Mouse (Mus musculus) CH12.LX (cell line): ENCODE measurements around the gene Cd200r1. TPM values are rescaled to one million over a fixed set of nuclear protein-coding genes. Genes with fewer than 3 reads are reported as not detected.
"Not testable (repeated sequence)": the region's sequence is repeated elsewhere in the genome, so short reads cannot be mapped to it uniquely, and the experiment has no call there.

ENCODE experiments used
- DNase-seq: peaks from one replicate; pipeline ENCODE4 v3.0.0-alpha.2; 2013; ENCODE audit errors: extremely low read depth
- H3K27ac ChIP-seq: 2 replicates; pipeline ENCODE4 v1.5.1; 2012; ENCODE audit warnings: low read depth, mild to moderate bottlenecking, control low read depth, moderate library complexity; ENCODE audit not compliant: insufficient read depth
- H3K27me3 ChIP-seq: replicated peaks from 2 replicates; pipeline ENCODE3; 2012; ENCODE audit warnings: inconsistent platforms
- H3K36me3 ChIP-seq, 2 experiments: replicated peaks in 1 of 2; 2 replicates each; pipeline versions ENCODE3 to v1.6.1; 2012; ENCODE audit warnings: inconsistent platforms in 1 of 2, low read length in 1 of 2, mild to moderate bottlenecking in 1 of 2, mixed read lengths in 1 of 2, moderate library complexity in 1 of 2; ENCODE audit not compliant: control insufficient read depth in 1 of 2, insufficient read depth in 1 of 2
- H3K4me1 ChIP-seq, 2 experiments: 2 replicates each; pipeline ENCODE4 v1.6.1; 2012; ENCODE audit warnings: inconsistent platforms in 1 of 2, moderate library complexity in 1 of 2; ENCODE audit not compliant: insufficient read depth in 2 of 2, control insufficient read depth in 1 of 2
- H3K4me2 ChIP-seq: 2 replicates; pipeline ENCODE4 v1.6.1; 2012; ENCODE audit warnings: low read depth, mild to moderate bottlenecking, control low read depth; ENCODE audit not compliant: poor library complexity, insufficient read depth, severe bottlenecking
- H3K4me3 ChIP-seq, 3 experiments: fragments of 150-350 bp in 1 of 3; sonication (generic) in 1 of 3; replicated peaks in 1 of 3; 2 replicates each; pipeline versions ENCODE3 to v1.5.1; 2011 to 2012; ENCODE audit warnings: low read depth in 2 of 3, low read length in 2 of 3, mild to moderate bottlenecking in 2 of 3, moderate library complexity in 2 of 3, control low read depth in 1 of 3, improper control_type of control experiment in 1 of 3, inconsistent platforms in 1 of 3, mixed read lengths in 1 of 3; ENCODE audit not compliant: poor library complexity in 1 of 3
- H3K79me2 ChIP-seq: replicated peaks from 2 replicates; pipeline ENCODE4 v1.6.1; 2012; ENCODE audit warnings: mild to moderate bottlenecking, moderate library complexity; ENCODE audit not compliant: control insufficient read depth, poor library complexity, insufficient read depth, severe bottlenecking; ENCODE audit errors: extremely low read depth
- H3K9ac ChIP-seq: 2 replicates; pipeline ENCODE4 v1.6.1; 2012; ENCODE audit warnings: low read depth, mild to moderate bottlenecking, control low read depth, moderate library complexity; ENCODE audit not compliant: insufficient read depth
- H3K9me3 ChIP-seq: replicated peaks from 2 replicates; pipeline ENCODE3; 2012; ENCODE audit warnings: low read length, inconsistent platforms, mixed read lengths
- BHLHE40 ChIP-seq: IDR thresholded peaks from 2 replicates; pipeline ENCODE4 v1.6.1; 2011; ENCODE audit warnings: mild to moderate bottlenecking, low read depth, low read length, improper control_type of control experiment
- CHD1 ChIP-seq: IDR thresholded peaks from 2 replicates; pipeline ENCODE4 v1.6.1; 2012; ENCODE audit warnings: low read depth, low read length, improper control_type of control experiment, inconsistent platforms
- CTCF ChIP-seq, 2 experiments: IDR thresholded peaks in 1 of 2; conservative IDR thresholded peaks in 1 of 2; 2 replicates each; pipeline ENCODE4 v1.5.1; 2011 to 2012; ENCODE audit warnings: low read depth in 2 of 2, low read length in 2 of 2, improper control_type of control experiment in 1 of 2, inconsistent platforms in 1 of 2, mild to moderate bottlenecking in 1 of 2, moderate library complexity in 1 of 2
- E2F4 ChIP-seq: IDR thresholded peaks from 2 replicates; pipeline ENCODE4 v1.6.1; 2011; ENCODE audit warnings: low read depth, low read length, improper control_type of control experiment; ENCODE audit not compliant: insufficient replicate concordance
- ELF1 ChIP-seq: IDR thresholded peaks from 2 replicates; pipeline ENCODE4 v1.6.1; 2014; ENCODE audit warnings: low read depth, mild to moderate bottlenecking, inconsistent platforms, low read length, improper control_type of control experiment
- EP300 ChIP-seq: IDR thresholded peaks from 2 replicates; pipeline ENCODE4 v1.6.1; 2011; ENCODE audit warnings: low read length, improper control_type of control experiment
- ETS1 ChIP-seq: conservative IDR thresholded peaks from 2 replicates; pipeline ENCODE4 v1.6.1; 2012; ENCODE audit warnings: low read depth, mild to moderate bottlenecking, inconsistent platforms, low read length, improper control_type of control experiment, moderate library complexity
- JUN ChIP-seq: IDR thresholded peaks from 2 replicates; pipeline ENCODE4 v1.6.1; 2011; ENCODE audit warnings: low read depth, mild to moderate bottlenecking, low read length, improper control_type of control experiment, moderate library complexity; ENCODE audit not compliant: insufficient read depth
- JUND ChIP-seq: conservative IDR thresholded peaks from 2 replicates; pipeline ENCODE4 v1.6.1; 2011; ENCODE audit warnings: low read depth, low read length, improper control_type of control experiment
- KAT2A ChIP-seq: IDR thresholded peaks from 2 replicates; pipeline ENCODE4 v1.6.1; 2012; ENCODE audit warnings: low read length, improper control_type of control experiment, inconsistent platforms; ENCODE audit not compliant: insufficient replicate concordance
- MAX ChIP-seq: IDR thresholded peaks from 2 replicates; pipeline ENCODE4 v1.6.1; 2011; ENCODE audit warnings: low read length, improper control_type of control experiment
- MAZ ChIP-seq: IDR thresholded peaks from 2 replicates; pipeline ENCODE4 v1.6.1; 2012; ENCODE audit warnings: low read depth, mild to moderate bottlenecking, inconsistent platforms, low read length, improper control_type of control experiment, moderate library complexity
- MYC ChIP-seq: IDR thresholded peaks from 2 replicates; pipeline ENCODE4 v1.6.1; 2011; ENCODE audit warnings: low read depth, mild to moderate bottlenecking, improper control_type of control experiment, low read length
- PAX5 ChIP-seq: IDR thresholded peaks from 2 replicates; pipeline ENCODE4 v1.6.1; 2012; ENCODE audit warnings: low read length, inconsistent platforms, mixed read lengths
- POLR2AphosphoS2 ChIP-seq: IDR thresholded peaks from 2 replicates; pipeline ENCODE4 v1.6.1; 2011; ENCODE audit warnings: low read depth, low read length, improper control_type of control experiment
- SIN3A ChIP-seq: IDR thresholded peaks from 2 replicates; pipeline ENCODE4 v1.6.1; 2012; ENCODE audit warnings: low read length, improper control_type of control experiment, inconsistent platforms
- SMC3 ChIP-seq: IDR thresholded peaks from 2 replicates; pipeline ENCODE4 v1.6.1; 2011; ENCODE audit warnings: low read depth, low read length, improper control_type of control experiment
- TCF12 ChIP-seq: IDR thresholded peaks from 2 replicates; pipeline ENCODE4 v1.6.1; 2014; ENCODE audit warnings: low read depth, mild to moderate bottlenecking, inconsistent platforms, low read length, improper control_type of control experiment
- UBTF ChIP-seq: IDR thresholded peaks from 2 replicates; pipeline ENCODE4 v1.6.1; 2012; ENCODE audit warnings: low read depth, mild to moderate bottlenecking, inconsistent platforms, low read length, improper control_type of control experiment, moderate library complexity
- ZMIZ1 ChIP-seq: IDR thresholded peaks from 2 replicates; pipeline ENCODE4 v1.6.1; 2012; ENCODE audit warnings: low read depth, mild to moderate bottlenecking, inconsistent platforms, low read length, improper control_type of control experiment
- dilution Hi-C: fragments of 300-500 bp; cut with MboI; formaldehyde crosslinking; loops from 2 replicates; pipeline ENCODE4 v1.14.3; 2020; ENCODE audit warnings: low sequenced_read_pairs; ENCODE audit not compliant: extremely low pct_unique_long_range_greater_than_20kb, extremely low pct_ligation_motif_present
- in situ Hi-C: fragments of 300-500 bp; cut with MboI; formaldehyde crosslinking; loops from 3 replicates; pipeline ENCODE4 v1.14.3; 2019; ENCODE audit warnings: low sequenced_read_pairs, low pct_ligation_motif_present, low pct_unique_long_range_greater_than_20kb, mixed read lengths
- polyA plus RNA-seq: library from polyadenylated mRNA; unstranded; fragments of >175 nt; gene quantifications from 2 replicates; pipeline ENCODE4 v1.2.1, GENCODE M21; 2012; ENCODE audit warnings: low read depth; ENCODE audit not compliant: insufficient read length
- total RNA-seq, 2 experiments: library from RNA; depleted of rRNA; stranded (reverse); fragments of 300-350 nt in 1 of 2; fragments of >200 nt in 1 of 2; gene quantifications; 2 replicates each; pipeline ENCODE4 v1.2.3; 2012 to 2014

The Cd200r1 gene
- total and polyA plus RNA-seq, 3 experiments = 1.2 to 5.4 (median 1.3) TPM

DNA sequence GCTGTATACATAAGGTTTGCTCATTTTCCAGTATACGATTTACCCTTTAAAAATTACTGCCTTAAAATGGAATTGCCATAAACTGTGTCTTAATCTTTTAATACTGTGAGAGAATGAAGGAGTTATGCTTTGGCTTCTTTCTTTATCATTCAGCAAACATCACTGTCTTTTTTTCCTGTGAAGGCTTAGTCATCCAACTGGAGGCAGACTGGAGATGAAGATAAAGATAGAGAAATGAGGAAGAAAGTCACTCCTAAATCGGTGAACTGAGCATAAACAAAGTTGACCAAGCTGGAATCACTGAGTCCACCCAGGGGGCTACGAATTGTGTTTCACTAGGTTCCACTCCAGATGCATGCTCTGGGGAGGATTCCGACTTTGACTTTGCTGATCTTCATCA is 55.0 kb downstream of the Cd200r1 start:
- in situ Hi-C loops = no loop called here
- Histone ChIP-seq H3K4me2 (no peak overlapping the region), H3K36me3 (no peaks in the 10 kb centered on the region), H3K9me3 (peaks cover 2% of the 10 kb centered on the region), H3K9ac (no peak overlapping the region), H3K27ac (no peak overlapping the region), H3K27me3 (no peaks in the 10 kb centered on the region), H3K79me2 (no peaks in the 10 kb centered on the region), H3K4me1 (no peaks in the 10 kb centered on the region)
- no peak for DNase-seq
- TF ChIP-seq SMC3 = no peak
- no peak for TF ChIP-seq CHD1
- no peak for TF ChIP-seq JUND
- no peak for TF ChIP-seq MAZ
- no peak for TF ChIP-seq MYC
- TF ChIP-seq E2F4 = no peak
- TF ChIP-seq ZMIZ1 = no peak
- no peak for TF ChIP-seq PAX5
- no peak for TF ChIP-seq POLR2AphosphoS2
- no peak for TF ChIP-seq ELF1
- no peak for TF ChIP-seq ETS1
- TF ChIP-seq SIN3A = no peak
- no peak for TF ChIP-seq MAX
- TF ChIP-seq TCF12 = no peak
- no peak for TF ChIP-seq CTCF (conservative IDR thresholded peaks at IDR 0.05 in 1 of 2, IDR thresholded peaks at IDR 0.05 in 1 of 2; ENCODE audit: low read depth in 2 of 2, low read length in 2 of 2)
- TF ChIP-seq KAT2A = no peak
- TF ChIP-seq BHLHE40 = no peak
- TF ChIP-seq EP300 = no peak
- TF ChIP-seq, all 38 proteins: peak for 0
- H3K4me3 ChIP-seq = no peak overlapping the region
- dilution Hi-C loops = no loop called here

DNA sequence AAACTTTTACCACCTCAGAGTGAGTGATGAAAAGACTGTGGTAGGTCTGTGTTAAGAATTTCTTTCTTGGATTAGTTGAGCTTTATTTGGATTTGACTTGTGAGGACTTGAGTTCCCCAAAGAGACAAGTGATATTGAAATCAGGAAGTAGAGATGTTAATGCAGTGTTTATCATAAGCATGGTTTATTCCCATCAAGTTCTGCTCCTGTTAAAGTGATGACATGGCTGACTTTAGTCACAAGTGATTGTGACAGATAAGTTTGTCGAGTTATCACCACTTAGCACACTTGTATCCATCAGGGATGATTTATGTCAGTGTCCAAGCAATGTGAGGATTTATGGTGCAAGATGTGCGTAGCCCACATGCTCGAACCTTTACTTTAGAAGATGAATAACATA is 66.8 kb downstream of the Cd200r1 start:
- H3K27ac ChIP-seq = no peak overlapping the region
- in situ Hi-C loops = no loop called here
- H3K4me3 ChIP-seq = no peak overlapping the region
- H3K27me3 ChIP-seq = no peaks in the 10 kb centered on the region
- no peaks in the 10 kb centered on the region for H3K36me3 ChIP-seq
- no peak for DNase-seq
- no peaks in the 10 kb centered on the region for H3K4me1 ChIP-seq
- dilution Hi-C loops = no loop called here
- H3K9ac ChIP-seq = no peak overlapping the region
- H3K79me2 ChIP-seq = no peaks in the 10 kb centered on the region
- H3K4me2 ChIP-seq = no peak overlapping the region
- peaks cover 2% of the 10 kb centered on the region for H3K9me3 ChIP-seq
- no peak for TF ChIP-seq JUN
- TF ChIP-seq TCF12 = no peak
- no peak for TF ChIP-seq PAX5
- no peak for TF ChIP-seq UBTF

DNA sequence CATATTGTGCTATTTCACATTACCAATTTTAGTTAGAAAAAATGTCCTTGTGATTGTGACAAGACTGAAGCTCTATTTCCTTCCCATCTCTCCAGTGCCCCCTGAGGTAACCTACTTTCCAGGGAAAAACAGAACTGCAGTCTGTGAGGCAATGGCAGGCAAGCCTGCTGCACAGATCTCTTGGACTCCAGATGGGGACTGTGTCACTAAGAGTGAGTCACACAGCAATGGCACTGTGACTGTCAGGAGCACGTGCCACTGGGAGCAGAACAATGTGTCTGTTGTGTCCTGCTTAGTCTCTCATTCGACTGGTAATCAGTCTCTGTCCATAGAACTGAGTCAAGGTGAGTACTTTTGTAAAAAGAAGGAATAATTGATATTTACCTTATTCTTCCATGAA is 67.7 kb downstream of the Cd200r1 start:
- H3K4me3 ChIP-seq, H3K79me2 ChIP-seq, H3K9me3 ChIP-seq, dilution Hi-C loops, H3K27ac ChIP-seq, H3K27me3 ChIP-seq, H3K4me1 ChIP-seq, H3K36me3 ChIP-seq, DNase-seq, in situ Hi-C loops, H3K9ac ChIP-seq, H3K4me2 ChIP-seq: not testable (repeated sequence)
